Mouse (Mus musculus) liver, adult 2 months (tissue): ENCODE measurements at regions not wholly inside any gene's neighbourhood (a gene's known extent, or its start where the extent isn't known, plus 50 kb on each side); places are given as distances from the start of the nearest gene placed in this dataset.
A peak's percentile ranks its signal among the peaks of the same experiment; 100 is the strongest.

Source experiments
- DNase-seq: peaks from one replicate; pipeline ENCODE4 v3.0.0-alpha.2; 2011; ENCODE audit warnings: low read depth, low spot score; ENCODE audit errors: extremely low read depth
- H3K27ac ChIP-seq: fragments of 200-500 bp; replicated peaks from 2 replicates; pipeline ENCODE4 v1.5.1; 2012; ENCODE audit warnings: low read depth, mild to moderate bottlenecking, control low read depth, inconsistent platforms, low read length; ENCODE audit not compliant: insufficient read depth
- H3K27me3 ChIP-seq: fragments of 200-500 bp; 2 replicates; pipeline ENCODE4 v1.6.1; 2012; ENCODE audit warnings: mild to moderate bottlenecking, moderate library complexity, low read length, inconsistent platforms; ENCODE audit not compliant: control insufficient read depth, insufficient read depth
- H3K36me3 ChIP-seq: fragments of 200-500 bp; 2 replicates; pipeline ENCODE4 v1.6.1; 2012; ENCODE audit warnings: low read length, inconsistent platforms; ENCODE audit not compliant: control insufficient read depth, insufficient read depth
- H3K4me1 ChIP-seq: fragments of 200-500 bp; 2 replicates; pipeline ENCODE4 v1.6.1; 2011; ENCODE audit warnings: low read length; ENCODE audit not compliant: control insufficient read depth, insufficient read depth
- H3K4me3 ChIP-seq: fragments of 200-500 bp; 2 replicates; pipeline ENCODE4 v1.5.1; 2011; ENCODE audit warnings: low read depth, mild to moderate bottlenecking, control low read depth, low read length, moderate library complexity; ENCODE audit not compliant: insufficient read depth
- H3K79me2 ChIP-seq: fragments of 200-500 bp; 2 replicates; pipeline ENCODE4 v1.6.1; 2012; ENCODE audit warnings: inconsistent platforms, mild to moderate bottlenecking, low read length, moderate library complexity; ENCODE audit not compliant: control insufficient read depth, insufficient read depth
- H3K9ac ChIP-seq: fragments of 200-500 bp; 2 replicates; pipeline ENCODE4 v1.6.1; 2012; ENCODE audit warnings: low read depth, mild to moderate bottlenecking, control low read depth, inconsistent platforms, low read length
- CTCF ChIP-seq: fragments of 200-500 bp; IDR thresholded peaks from 2 replicates; pipeline ENCODE4 v1.5.1; 2011; ENCODE audit warnings: low read depth, low read length, control low read depth
- POLR2A ChIP-seq: fragments of 200-500 bp; IDR thresholded peaks from 2 replicates; pipeline ENCODE4 v1.6.1; 2011; ENCODE audit warnings: low read length, control low read depth; ENCODE audit not compliant: insufficient read depth; ENCODE audit errors: extremely low read depth
- WGBS: fragments of 180-500 bp; shearing (Covaris S2); methylation state at CpG from one replicate; pipeline ENCODE4 v1.1.7; 2018; 5-methylcytosine and 5-hydroxymethylcytosine counted together

DNA sequence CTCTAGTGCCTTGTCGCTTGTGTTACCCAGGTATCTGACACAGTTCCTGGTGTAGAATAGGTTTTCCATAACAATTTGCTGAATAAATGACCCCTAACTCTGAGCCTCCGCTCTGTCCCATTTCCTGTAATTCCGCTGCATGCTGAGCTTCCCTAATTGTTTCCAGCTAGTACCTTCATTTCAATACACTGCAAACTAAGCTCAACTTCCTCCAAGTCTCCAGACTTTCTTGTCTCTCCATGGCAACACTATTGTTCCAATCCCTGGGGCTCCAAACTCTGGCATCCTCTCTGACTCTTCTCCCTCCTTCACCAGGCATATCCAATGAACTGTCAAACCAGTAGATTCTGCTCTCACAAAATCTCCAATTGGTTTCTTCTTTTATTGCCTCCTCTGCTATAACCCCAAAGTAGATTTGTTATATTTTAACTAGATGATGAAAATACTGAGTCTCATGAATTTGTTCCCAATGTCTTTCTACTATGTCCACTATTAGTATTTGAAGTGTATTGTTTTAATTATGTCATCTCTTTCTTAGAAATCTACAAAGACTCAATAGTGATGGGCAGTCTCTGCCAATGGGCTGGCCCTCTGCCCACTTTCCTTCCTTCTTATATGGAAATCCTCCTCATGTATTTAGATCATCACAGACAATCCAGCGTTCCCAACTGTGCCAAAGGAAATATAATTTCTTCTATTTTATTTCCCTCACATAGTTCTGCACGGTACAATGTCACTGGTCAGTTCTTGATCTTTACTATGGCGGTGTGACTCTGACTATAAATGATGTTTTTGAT is 620.8 kb downstream of the Sqor start:
- no peaks in the 10 kb centered on the region for H3K36me3 ChIP-seq
- H3K79me2 ChIP-seq, result no peaks in the 10 kb centered on the region
- no peaks in the 10 kb centered on the region for H3K4me1 ChIP-seq
- TF ChIP-seq CTCF, result no peak
- TF ChIP-seq POLR2A, result no peak
- H3K4me3 ChIP-seq, result no peak overlapping the region
- H3K27me3 ChIP-seq, result no peaks in the 10 kb centered on the region
- 74% methylated on average over 6 of the region's 6 CpGs for WGBS
- H3K9ac ChIP-seq, result no peak overlapping the region
- no peak overlapping the region for H3K27ac ChIP-seq
- DNase-seq, result no peak

DNA sequence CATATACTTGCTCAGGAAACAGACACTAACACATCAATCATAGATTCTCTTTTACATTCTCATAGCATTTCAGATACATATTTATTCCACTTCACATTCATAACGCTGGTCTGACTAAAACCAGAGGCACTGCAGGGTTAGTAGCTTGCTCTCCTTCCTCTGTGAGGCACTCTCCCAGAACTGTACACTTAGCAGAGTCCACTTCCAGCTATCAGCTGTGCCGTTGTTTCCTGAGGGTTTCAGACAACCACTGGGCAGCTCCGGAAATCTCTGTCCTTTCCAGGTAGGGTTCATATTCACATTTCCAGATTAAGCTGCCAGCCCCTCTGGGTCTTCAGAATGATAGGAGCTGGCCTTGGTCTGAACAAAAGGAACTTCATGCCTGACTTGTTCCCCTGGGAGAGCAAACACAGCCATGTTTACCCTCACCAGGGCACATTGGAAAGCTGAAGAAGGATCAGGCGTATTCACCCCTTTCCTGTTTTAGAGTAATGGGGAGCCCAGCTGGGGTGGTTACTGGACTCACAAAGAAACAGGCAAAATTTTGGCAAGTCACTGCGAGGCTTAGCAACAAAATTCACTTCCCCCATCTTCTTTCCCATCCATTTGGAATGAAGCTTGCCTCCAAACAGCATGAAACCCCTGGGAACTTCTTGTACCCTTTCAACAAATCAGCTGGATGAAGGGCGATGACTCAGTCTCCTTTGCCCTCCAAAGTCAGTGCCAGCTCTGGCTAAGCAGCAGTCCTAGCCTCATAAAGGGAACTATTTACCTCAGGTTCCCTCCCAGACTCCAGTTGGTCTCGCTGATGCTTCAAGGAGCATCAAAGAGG is 622.0 kb downstream of the Sqor start:
- Histone ChIP-seq H3K4me3 (no peak overlapping the region), H3K27me3 (no peaks in the 10 kb centered on the region), H3K9ac (no peak overlapping the region), H3K4me1 (no peaks in the 10 kb centered on the region), H3K36me3 (no peaks in the 10 kb centered on the region), H3K79me2 (no peaks in the 10 kb centered on the region), H3K27ac (no peak overlapping the region)
- 41% methylated on average over 7 of the region's 7 CpGs for WGBS
- DNase-seq, result no peak
- TF ChIP-seq POLR2A (no peak), CTCF (no peak)

DNA sequence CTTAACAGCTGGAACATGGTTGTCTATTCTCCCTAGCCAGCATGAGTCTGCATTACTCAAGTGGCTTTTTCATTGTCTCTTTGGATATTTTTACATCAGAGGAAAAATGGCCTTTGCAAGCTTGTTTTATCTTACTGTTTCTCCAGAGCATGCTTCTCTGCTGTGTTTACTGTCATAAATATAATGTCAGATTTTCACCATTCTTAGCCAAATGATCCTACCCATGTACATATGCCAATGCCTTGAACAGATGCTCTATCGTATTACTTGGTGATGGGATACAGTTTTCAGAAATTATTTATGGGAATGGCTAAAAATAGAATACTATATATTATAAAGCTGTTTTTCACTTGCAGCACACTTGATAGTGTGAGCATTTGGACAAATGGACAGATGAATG is 625.9 kb downstream of the Sqor start:
- 98% methylated on average over 1 of the region's 1 CpGs for WGBS
- no peaks in the 10 kb centered on the region for H3K27me3 ChIP-seq
- H3K9ac ChIP-seq, result no peak overlapping the region
- no peak overlapping the region for H3K4me3 ChIP-seq
- DNase-seq, result no peak
- H3K27ac ChIP-seq, result no peak overlapping the region
- H3K79me2 ChIP-seq, result no peaks in the 10 kb centered on the region
- TF ChIP-seq CTCF (no peak), POLR2A (no peak)
- no peaks in the 10 kb centered on the region for H3K4me1 ChIP-seq
- no peaks in the 10 kb centered on the region for H3K36me3 ChIP-seq

DNA sequence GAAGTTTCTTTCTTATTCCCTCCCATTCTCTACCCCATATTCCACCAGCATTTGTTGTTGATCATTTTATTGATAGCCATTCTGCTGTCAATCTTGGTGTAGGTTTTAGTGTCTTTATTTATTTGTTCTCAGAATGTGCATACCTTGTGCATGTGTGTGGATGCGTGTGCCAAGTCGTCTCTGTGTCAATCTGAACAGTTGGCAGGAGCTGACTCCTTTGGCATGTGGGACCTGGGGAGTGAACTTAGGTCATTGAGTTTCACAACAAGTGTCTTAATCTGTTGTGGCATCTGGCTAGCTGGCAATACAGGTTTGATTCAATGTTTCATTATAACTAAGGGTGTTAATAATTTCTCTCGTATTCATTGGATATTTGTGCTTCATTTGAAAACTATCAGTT is 629.3 kb downstream of the Sqor start:
- H3K79me2 ChIP-seq, result no peaks in the 10 kb centered on the region
- H3K27me3 ChIP-seq, result no peaks in the 10 kb centered on the region
- DNase-seq, result peak; percentile 3
- H3K27ac ChIP-seq, result no peak overlapping the region
- no peak overlapping the region for H3K9ac ChIP-seq
- WGBS, result 77% methylated on average over 3 of the region's 3 CpGs
- no peaks in the 10 kb centered on the region for H3K4me1 ChIP-seq
- TF ChIP-seq POLR2A (no peak), CTCF (no peak)
- no peak overlapping the region for H3K4me3 ChIP-seq
- no peaks in the 10 kb centered on the region for H3K36me3 ChIP-seq

DNA sequence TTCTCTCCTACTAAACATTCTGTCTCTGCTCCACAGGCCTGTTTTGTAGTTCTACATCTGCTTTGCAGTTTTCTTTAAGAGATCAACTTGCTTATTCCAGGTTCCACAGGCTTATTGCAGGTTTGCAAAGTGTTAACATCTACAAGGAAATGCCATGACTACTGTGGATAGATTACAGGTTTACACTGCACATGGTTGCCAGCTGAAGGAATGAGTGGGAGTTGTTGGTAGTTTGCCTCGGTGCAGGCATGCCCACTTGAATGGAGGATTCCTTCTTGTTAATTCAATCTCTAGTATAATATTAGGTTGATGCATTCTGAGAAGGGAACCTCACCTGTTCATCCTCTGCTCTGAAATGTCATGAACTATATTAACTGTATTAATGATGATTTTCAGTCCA is 632.5 kb downstream of the Sqor start:
- TF ChIP-seq POLR2A, result no peak
- no peak overlapping the region for H3K4me3 ChIP-seq
- WGBS, result 65% methylated on average over 1 of the region's 1 CpGs
- no peak for DNase-seq
- H3K9ac ChIP-seq, result no peak overlapping the region
- H3K79me2 ChIP-seq, result no peaks in the 10 kb centered on the region
- no peak overlapping the region for H3K27ac ChIP-seq
- H3K36me3 ChIP-seq, result no peaks in the 10 kb centered on the region
- H3K4me1 ChIP-seq, result no peaks in the 10 kb centered on the region
- no peaks in the 10 kb centered on the region for H3K27me3 ChIP-seq

DNA sequence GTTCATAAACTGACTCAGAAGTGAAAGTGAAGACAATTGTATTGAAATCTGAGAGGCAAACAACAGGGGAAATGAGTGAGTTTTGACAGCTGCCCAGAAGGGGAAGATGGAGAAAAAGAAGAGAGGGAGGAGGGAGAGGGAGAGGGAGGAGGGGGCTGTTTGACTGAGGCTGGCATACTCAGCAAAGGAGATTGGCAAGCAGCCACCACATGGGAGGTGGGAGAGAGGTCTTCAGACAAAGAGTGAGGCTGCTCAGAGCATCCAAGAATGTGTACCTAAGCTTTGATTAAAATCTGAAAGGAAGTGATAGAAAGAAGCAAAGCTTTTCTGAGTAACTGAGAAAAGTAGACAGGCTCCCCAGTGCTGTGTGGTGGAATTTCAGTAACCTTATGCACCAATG is 636.0 kb downstream of the Sqor start:
- Histone ChIP-seq H3K4me3 (no peak overlapping the region), H3K79me2 (no peaks in the 10 kb centered on the region), H3K4me1 (no peaks in the 10 kb centered on the region), H3K27ac (no peak overlapping the region), H3K9ac (no peak overlapping the region), H3K36me3 (no peaks in the 10 kb centered on the region), H3K27me3 (no peaks in the 10 kb centered on the region)
- DNase-seq, result no peak
- no peak for TF ChIP-seq CTCF
